Mouse (Mus musculus) gastrocnemius, postnatal 4 days (tissue): Measurements from ENCODE around the gene Ubash3b. TPM values are rescaled to one million over a fixed set of nuclear protein-coding genes. Genes with fewer than 3 reads are reported as not detected.

Experiments used
- DNase-seq, 2 experiments: peaks; one replicate each; pipeline ENCODE4 v3.0.0; 2021 to 2022; ENCODE audit warnings: low spot score in 2 of 2, mixed read lengths in 2 of 2
- total RNA-seq, 2 experiments: library from RNA; stranded (reverse); gene quantifications; 2 replicates each; pipeline ENCODE4 v1.2.3; 2021

Gene Ubash3b
- total RNA-seq, 2 experiments from 2014 or later: 5.3 to 5.6 TPM

DNA sequence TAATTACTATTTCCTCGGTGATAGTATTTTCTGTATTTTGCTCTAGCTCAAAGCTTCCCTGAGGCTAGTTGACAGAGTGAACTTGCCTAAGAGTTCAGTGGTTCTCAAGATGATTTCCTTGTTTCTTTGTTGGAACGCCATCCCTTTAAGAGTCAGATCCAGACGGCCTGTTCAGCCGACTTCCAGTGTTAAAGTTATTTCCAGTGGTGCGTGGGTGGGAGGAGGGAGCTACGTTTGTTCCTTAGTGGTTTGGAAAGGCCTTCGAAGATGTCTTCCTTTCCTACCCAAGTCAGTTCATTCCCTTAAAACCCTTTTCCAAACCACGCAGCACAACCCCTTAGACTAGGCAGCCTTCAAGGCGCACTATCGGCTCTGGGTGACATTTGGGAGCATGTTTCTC lies 58.9 kb downstream of the Ubash3b start:
- no peak for DNase-seq

- DNase-seq: no peak
Measured at GRCm38 (mm10) chr9:41099897-41100296, 61.6 kb downstream of the Ubash3b start.

DNA sequence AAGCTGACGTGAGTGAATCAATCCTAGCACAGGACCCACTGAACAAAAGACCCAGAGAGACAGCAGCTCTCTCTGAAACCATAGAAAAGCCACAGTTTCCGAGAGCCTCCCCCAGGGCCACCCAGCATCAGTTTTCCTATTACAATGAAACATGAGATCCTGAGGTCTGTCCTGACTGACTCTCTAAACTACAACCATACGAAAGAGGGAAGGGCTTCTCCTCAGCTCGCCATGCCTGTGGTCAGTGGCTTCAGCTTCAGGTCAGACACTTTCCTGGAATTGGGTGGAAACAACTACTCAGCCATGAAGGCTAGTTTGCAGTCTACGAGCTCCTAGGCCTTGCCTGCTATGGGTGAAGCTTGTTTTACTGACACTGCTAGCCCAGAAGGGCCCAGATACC lies 62.4 kb downstream of the Ubash3b start:
- DNase-seq: no peak

- no peak for DNase-seq
Measured at GRCm38 (mm10) chr9:41098065-41098464, 63.4 kb downstream of the Ubash3b start.

DNA sequence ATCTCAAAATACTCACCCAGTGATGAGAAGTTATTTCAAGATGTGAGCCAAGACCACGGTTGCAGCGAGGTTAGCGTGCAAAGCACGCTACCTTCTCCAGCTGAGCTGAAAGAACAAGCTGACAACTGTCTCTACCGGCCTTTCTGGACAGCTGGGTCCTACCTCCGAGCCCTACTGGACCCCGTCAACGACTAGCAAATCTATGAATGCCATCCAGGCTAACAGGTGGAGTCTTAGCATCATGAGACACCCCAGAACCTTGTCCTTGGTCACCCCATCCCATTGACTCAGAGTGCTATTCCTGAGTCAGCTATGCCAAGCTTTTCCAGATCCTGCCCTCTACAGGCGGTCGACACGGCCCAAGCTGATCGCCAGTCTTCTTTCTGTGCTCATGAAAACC lies 69.5 kb downstream of the Ubash3b start:
- no peak for DNase-seq

DNA sequence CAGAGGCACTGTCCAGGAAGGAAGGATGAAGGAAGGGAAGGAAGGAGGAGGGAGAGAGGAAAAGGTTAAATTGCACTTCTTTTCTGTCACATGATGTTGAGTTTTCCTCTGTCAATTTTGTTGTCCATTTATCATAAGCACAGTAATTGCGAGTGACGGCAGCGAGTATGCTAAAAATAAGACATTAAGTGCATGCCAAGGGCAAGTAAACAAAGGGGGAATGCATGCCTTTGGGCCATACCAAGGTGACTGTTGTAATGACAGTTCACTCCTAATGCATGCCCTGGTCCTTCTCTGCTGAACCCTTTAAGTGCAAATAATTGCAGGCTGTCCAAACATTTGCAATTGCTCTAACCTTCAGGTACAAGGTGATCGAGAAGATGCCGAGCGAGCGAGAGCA lies 70.3 kb downstream of the Ubash3b start:
- no peak for DNase-seq

GRCm38 (mm10) chr9:41087831-41088383 lies 73.6 kb downstream of the Ubash3b start:
- no peak for DNase-seq

DNA sequence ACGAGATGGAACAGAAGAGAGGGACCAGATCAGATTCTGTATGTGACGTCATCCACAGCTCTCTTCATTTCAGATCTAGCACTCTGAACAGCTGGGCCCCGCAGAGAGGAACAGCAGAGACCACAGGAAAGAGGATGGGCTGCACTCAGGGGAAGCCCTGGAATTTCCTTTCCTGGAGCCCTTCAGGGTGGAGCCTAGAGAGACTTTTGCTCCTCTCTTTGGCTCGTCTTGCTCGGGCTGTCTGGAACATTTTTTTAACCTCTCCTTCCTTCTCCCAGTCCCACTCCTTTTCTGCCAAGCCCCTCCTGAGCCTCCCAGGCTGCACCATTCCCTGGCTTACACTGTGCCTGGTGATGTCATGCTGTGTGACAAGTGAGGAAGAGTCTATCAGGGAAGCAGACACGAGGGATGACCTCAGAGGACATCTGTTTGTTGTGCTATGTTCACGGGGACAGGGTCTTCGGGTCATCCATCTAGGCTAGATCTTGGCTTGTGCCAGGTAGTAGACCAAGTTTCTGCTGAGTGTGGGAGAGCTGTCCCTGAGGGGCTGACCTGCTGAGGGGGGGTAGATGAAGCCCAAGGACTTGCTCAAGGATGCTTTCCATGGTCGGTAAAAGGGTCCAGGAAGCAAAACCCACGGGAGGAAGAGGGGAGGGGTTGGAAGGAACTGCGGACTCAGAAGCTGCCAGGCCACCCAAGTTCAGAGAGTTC lies 77.2 kb downstream of the Ubash3b start:
- peak; percentile 29 to 53 for DNase-seq

GRCm38 (mm10) chr9:41083386-41084055 lies 78.0 kb downstream of the Ubash3b start:
- DNase-seq: no peak

DNA sequence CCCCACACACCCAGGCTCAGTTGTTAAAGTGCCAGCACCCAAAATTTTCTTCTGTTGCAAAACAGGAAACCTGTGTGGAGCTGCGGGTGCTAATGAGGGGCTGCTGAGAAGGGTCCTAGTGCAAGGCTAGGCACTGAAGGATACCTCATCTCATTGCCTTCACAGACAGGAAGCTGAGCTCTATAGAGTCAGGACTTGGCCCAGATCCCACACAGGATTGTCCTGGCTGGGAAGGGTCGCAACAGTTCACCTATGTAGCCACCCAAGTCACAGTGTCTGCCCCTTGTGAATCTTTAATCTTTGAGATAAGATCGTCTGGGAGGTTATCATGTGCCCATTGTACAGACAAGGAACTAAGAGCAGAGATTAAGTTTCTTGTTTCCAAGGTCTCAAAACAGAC lies 78.6 kb downstream of the Ubash3b start:
- DNase-seq: no peak

- DNase-seq: no peak
Measured at GRCm38 (mm10) chr9:41080877-41081276, 80.6 kb downstream of the Ubash3b start.

GRCm38 (mm10) chr9:41079428-41080155 lies 81.9 kb downstream of the Ubash3b start:
- no peak for DNase-seq

DNA sequence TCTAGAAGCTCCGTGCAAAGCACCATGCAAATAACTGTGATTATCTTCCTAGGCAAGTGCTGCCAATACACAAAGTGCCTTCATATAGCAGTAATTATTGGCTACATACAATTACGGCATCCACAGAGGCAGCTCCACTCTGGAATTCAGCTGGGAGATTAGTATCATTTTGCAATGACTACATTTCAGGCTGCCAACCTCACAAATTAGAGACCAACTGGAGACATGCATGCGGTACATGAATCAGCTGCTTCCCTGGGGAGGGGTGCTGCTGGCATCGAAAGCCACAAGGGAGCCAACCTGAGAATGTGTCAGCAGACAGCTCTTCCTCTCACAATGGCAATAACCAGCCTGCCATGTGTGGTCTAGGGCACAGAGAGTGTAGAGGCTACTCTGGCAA lies 83.3 kb downstream of the Ubash3b start:
- no peak for DNase-seq

DNA sequence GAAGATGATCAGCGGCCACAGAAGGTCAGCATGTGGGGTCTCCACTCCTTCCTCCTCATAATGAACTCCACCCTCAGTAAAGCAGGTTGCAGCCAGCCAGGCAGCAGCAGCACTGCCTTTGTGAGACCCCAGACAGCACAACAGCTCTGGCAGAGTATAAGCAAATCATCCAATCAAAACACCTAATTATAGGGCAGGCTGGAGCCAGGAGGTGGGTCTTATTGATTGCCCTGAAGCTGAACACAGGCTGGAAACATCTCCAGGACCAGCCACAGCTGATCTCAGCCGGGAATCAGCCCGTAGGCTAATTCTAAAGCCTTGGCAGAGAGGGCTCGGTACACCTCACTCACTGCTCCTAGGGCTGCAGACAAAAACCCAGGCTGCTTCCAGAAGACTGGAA lies 85.3 kb downstream of the Ubash3b start:
- DNase-seq: no peak

DNA sequence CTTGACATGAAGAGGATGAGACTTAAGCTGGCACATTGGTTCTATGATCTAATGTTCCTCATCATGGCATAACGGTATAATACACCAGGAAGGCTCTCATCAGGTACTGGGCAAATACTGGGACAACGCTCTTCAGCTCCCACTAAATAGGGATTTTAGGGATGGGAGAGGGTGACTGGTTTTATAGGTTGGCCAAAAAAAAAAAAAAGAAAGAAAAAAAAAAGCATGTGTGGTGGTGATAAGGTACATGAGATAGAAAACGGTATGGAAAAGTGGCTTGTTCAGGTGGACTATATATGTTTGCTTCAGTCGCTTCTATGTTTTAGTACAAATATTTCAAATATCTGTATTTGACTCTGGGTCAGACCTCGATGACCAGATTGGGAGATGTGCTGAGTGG lies 86.0 kb downstream of the Ubash3b start:
- no peak for DNase-seq

- DNase-seq: no peak
Measured at GRCm38 (mm10) chr9:41073196-41074009, 88.1 kb downstream of the Ubash3b start.

DNA sequence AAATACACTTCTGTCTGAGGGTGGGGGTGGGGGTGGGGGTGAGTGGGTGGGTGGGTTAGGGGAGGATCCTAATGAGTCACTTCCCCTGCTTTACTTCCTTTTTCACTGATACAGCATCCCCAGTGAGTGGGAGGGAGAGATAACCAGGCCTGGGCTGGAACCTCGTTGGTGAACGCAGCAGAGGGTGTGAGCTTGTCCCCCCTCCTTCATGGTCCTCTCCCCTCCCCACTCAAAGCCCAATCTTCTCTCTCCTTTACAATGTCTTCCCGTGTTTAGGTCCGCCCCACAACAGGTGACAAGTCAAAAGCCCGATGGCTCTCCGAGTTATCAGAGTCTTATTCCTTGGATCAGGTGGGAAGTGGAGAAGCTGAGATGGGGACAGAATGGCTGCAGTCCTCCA lies 88.7 kb downstream of the Ubash3b start:
- DNase-seq: no peak

DNA sequence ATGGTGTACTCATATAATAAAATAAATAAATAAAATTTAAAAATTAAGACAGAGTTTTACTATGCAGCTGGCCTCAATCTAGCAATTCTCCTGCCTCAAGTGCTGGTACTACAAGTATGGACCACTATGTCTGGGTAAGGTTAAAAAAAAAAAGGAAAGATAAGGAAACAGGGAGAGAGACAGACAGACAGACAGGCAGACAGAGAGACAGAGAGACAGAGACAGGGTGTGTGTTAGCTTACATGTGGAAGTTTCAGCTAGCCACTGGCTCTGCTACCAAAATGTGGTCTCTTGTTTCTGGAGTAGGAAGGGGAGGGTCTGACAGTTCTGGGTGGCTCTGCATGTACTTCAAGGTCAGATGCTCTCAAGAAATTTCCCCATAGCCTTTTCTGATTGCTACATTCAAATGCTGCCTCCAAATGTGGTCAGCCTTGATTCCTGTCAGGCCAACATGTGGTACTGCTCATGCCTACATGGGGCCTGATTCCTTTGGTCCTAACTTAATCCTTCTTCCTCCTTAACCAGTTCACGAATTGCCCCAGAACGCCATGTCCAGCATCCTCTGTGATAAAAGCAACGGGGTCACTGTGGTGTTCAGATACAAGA lies 89.5 kb downstream of the Ubash3b start:
- DNase-seq: no peak

GRCm38 (mm10) chr9:41070761-41071181 lies 90.7 kb downstream of the Ubash3b start:
- no peak for DNase-seq

- no peak for DNase-seq
Measured at GRCm38 (mm10) chr9:41069509-41069908, 92.0 kb downstream of the Ubash3b start.

DNA sequence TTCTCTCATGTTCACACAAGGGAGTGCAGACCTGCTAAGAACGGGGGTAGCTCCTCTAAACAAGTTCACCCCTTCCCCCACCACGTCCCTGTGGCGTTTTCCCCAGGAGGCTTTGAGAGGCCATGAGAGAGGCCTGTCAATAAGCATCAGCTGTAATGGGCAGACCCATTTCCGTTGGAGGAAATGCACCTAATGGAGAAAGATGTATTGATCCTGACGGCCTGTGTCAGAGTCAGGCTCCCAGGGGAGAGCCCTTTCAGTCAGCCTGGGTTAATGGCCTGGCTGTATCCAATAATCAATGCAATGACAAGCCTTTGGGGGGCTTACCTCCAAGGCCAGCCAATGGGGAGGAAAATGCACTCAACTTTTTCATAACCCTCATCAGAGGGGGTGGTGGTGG lies 100.1 kb downstream of the Ubash3b start:
- DNase-seq: no peak
